Mouse (Mus musculus) embryonic fibroblast, embryonic 13.5 days (primary cell): ENCODE results near the gene Fbxl13.

Experiments used
- CTCF ChIP-seq: IDR thresholded peaks from 2 replicates; pipeline ENCODE4 v1.5.1; 2011; ENCODE audit warnings: mild to moderate bottlenecking, control low read depth, low read length, moderate library complexity, borderline replicate concordance; ENCODE audit not compliant: insufficient read depth
- POLR2A ChIP-seq: IDR thresholded peaks from 2 replicates; pipeline ENCODE4 v1.6.1; 2011; ENCODE audit warnings: low read depth, mild to moderate bottlenecking, control low read depth, low read length, moderate library complexity

GRCm38 (mm10) chr5:21587683-21588082, 57.8 kb downstream of the Fbxl13 start:
- TF ChIP-seq CTCF, result no peak
- TF ChIP-seq POLR2A, result no peak
